Mouse (Mus musculus) embryonic facial prominence, embryonic 15.5 days (tissue): Measurements from ENCODE around the gene Homer2. TPM values are rescaled to one million over a fixed set of nuclear protein-coding genes. Genes with fewer than 3 reads are reported as not detected.

Experiments used
- ATAC-seq: fragments of 200-750 bp; cut with Nextera tagmentation; 2 replicates; pipeline ENCODE4 v1.8.0; 2017; ENCODE audit warnings: low read depth, moderate TSS enrichment; ENCODE audit not compliant: insufficient number of reproducible peaks, low FRiP score, low TSS enrichment
- H3K27ac ChIP-seq: fragments of 300-500 bp; sonication (generic); replicated peaks from 2 replicates; pipeline ENCODE4 v1.5.1; 2015; ENCODE audit warnings: mild to moderate bottlenecking, inconsistent platforms
- H3K27me3 ChIP-seq: fragments of 300-500 bp; sonication (generic); 2 replicates; pipeline ENCODE4 v1.6.1; 2015; ENCODE audit warnings: inconsistent platforms
- H3K36me3 ChIP-seq: fragments of 300-500 bp; sonication (generic); 2 replicates; pipeline ENCODE4 v1.6.1; 2015; ENCODE audit warnings: mild to moderate bottlenecking, inconsistent platforms
- H3K4me1 ChIP-seq: fragments of 300-500 bp; sonication (generic); 2 replicates; pipeline ENCODE4 v1.6.1; 2015; ENCODE audit warnings: inconsistent platforms
- H3K4me2 ChIP-seq: fragments of 300-500 bp; sonication (generic); replicated peaks from 2 replicates; pipeline ENCODE4 v1.6.1; 2015; ENCODE audit warnings: mild to moderate bottlenecking, inconsistent platforms
- H3K4me3 ChIP-seq: fragments of 300-500 bp; sonication (generic); replicated peaks from 2 replicates; pipeline ENCODE4 v1.5.1; 2015; ENCODE audit warnings: mild to moderate bottlenecking, inconsistent platforms
- H3K9ac ChIP-seq: fragments of 300-500 bp; sonication (generic); 2 replicates; pipeline ENCODE4 v1.6.1; 2015; ENCODE audit warnings: inconsistent platforms
- H3K9me3 ChIP-seq: fragments of 300-500 bp; sonication (generic); replicated peaks from 2 replicates; pipeline ENCODE4 v1.6.1; 2016; ENCODE audit warnings: inconsistent platforms
- WGBS: fragments of 180-500 bp; shearing (Covaris S2); methylation state at CpG from one replicate; pipeline ENCODE4 v1.1.7; 2015; 5-methylcytosine and 5-hydroxymethylcytosine counted together
- polyA plus RNA-seq: library from polyadenylated mRNA; unstranded; fragments of >200 nt; fragmentation: Nextera tagmentation; extraction: Ambion mirVana; gene quantifications from 2 replicates; pipeline ENCODE4 v1.2.1, GENCODE M21; 2015

Gene Homer2
- polyA plus RNA-seq, 1 experiment from 2014 or later = 30.8 TPM

DNA sequence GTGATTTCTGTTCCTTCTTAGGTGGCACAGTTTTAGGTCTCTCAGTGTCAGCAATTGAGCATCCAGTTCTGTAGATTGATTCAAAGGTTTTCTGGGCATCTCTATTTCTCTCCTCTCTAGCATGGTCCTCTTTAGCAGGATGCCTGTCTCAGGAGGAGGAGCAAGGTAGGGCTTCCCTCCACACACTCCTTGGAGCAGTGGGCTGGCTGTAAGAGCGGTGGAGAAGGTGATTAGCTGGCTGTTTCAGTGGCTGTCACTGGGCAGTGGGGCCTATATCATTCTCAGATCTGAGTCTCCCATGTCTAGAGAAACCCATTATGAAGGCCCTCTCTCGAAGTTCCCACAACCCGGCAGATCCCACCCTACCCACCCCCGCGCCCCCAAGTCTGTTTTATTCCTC, 139.9 kb downstream of the Homer2 start:
- H3K9me3 ChIP-seq = no peaks in the 10 kb centered on the region
- 86% methylated on average over 5 of the region's 5 CpGs for WGBS
- no peaks in the 10 kb centered on the region for H3K27me3 ChIP-seq
- H3K4me1 ChIP-seq = peaks cover 5% of the 10 kb centered on the region
- H3K27ac ChIP-seq = no peak overlapping the region
- no peak overlapping the region for H3K4me3 ChIP-seq
- no peak overlapping the region for H3K4me2 ChIP-seq
- H3K36me3 ChIP-seq = no peaks in the 10 kb centered on the region
- no peak for ATAC-seq
- H3K9ac ChIP-seq = no peak overlapping the region

DNA sequence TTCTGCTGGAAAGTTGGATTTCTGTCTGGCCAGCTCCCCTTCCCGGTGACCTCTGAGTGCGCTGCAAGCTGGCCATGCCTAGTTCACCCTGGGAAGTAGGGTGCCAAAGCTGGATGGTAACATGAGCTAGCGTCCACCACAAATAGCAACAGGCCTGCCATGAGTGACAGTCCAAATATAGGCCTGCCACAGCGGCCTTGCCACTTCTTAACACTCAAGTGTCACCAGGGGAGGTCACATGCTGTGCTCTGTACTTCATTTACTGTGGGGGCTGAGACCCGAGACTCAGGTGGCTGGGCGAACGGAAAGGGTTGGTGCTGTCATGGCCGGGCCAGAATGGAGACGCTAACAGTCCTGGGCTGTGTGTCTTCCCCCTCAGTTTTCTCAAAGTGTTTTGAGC, 140.4 kb downstream of the Homer2 start, which contains the start of gene Fsd2:
TSS of gene Fsd2 (minus strand) at position 53 of the 400 bp plus-strand sequence.
- H3K4me3 ChIP-seq = no peak within 1 kb of the TSS
- no peaks in the 10 kb centered on the region for H3K9me3 ChIP-seq
- H3K4me2 ChIP-seq = no peak within 1 kb of the TSS
- H3K36me3 ChIP-seq = no peaks in the 10 kb centered on the region
- no peak within 1 kb of the TSS for H3K27ac ChIP-seq
- 70% methylated on average over 9 of the region's 9 CpGs for WGBS
- peaks cover under 1% of the 10 kb centered on the region; the same call in 1 of the 2 replicates for H3K4me1 ChIP-seq
- no peak within 1 kb of the TSS for H3K9ac ChIP-seq
- H3K27me3 ChIP-seq = no peaks in the 10 kb centered on the region
- no peak for ATAC-seq

DNA sequence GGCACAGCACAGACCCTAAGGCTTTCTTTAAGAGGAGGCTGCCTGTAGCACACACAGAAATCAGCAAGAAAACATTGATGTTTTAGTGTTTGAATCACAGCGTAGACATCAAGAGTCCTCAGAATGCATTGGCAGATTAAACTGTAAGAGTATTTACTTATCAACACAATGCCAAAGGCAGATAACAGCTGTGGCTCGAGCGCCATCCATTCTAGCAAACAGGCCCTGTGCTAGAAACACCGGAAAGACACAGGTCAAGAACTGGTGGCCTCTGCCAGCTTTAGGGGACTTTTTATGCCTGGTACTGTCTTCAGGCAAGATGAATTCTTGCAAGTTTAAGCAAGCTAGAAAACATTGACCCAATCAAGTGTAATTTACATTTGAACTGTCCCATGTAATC, 141.0 kb downstream of the Homer2 start:
- ATAC-seq = no peak
- no peak overlapping the region for H3K27ac ChIP-seq
- WGBS = 73% methylated on average over 4 of the region's 4 CpGs

DNA sequence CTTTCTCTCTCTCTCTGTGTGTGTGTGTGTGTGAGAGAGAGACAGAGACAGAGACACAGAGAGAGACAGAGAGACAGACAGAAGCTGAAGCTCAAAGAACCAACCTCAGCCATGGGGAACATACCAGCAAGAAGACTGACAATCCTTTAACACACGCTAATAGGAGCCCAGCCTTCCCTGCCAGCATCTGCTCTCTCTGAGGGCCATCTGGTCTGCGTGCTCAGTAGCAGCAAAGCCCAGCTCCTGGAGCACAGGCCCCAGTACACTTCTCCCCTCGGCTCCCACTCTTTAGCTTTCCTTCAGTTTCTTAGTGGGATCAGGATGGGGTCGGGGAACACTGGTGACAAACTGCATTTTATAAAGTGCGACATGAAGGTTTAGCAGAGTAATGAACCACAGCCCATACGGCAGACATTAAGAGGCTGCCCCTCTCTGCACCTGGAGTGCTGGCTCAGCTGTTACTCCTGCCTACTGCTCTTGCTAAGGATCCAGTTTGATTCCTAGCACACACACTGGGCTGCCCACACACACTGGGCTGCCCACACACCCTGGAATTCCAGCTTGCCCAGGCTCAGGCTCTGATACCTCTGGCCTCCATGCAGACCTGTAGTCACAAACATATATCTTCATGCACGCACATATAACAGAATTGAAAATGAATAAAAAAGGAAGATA, 141.8 kb downstream of the Homer2 start:
- Histone ChIP-seq H3K9me3 (no peaks in the 10 kb centered on the region), H3K27me3 (no peaks in the 10 kb centered on the region), H3K9ac (no peak overlapping the region), H3K4me2 (no peak overlapping the region), H3K27ac (no peak overlapping the region), H3K4me1 (no peaks in the 10 kb centered on the region), H3K36me3 (no peaks in the 10 kb centered on the region), H3K4me3 (no peak overlapping the region)
- WGBS = 53% methylated on average over 7 of the region's 7 CpGs
- no peak for ATAC-seq

More for the DNA sequence above, 141.0 kb downstream of the Homer2 start:
- Histone ChIP-seq H3K4me2 (no peak overlapping the region), H3K27me3 (no peaks in the 10 kb centered on the region), H3K36me3 (no peaks in the 10 kb centered on the region), H3K4me1 (no peaks in the 10 kb centered on the region), H3K4me3 (no peak overlapping the region), H3K9ac (no peak overlapping the region), H3K9me3 (no peaks in the 10 kb centered on the region)

DNA sequence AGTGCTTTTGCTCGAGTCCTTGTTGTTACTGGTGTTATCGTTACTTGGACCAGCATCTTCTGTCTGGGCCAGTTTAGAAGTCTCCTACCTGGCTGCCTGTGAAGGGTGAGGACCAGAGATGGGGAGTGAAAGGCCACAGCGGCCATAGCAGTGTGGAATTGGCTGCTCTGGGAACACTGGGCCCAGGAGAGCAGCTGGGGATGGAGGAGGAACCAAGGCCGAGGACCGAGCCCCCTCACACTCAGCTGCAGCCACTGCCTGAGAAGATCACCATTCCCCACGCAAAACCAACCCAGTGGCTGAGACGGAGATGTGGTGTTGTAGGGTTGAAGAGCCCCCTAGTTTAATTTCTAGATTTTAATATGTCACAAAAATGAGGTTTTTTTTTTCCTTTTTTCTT, 142.6 kb downstream of the Homer2 start:
- WGBS = 68% methylated on average over 7 of the region's 7 CpGs

DNA sequence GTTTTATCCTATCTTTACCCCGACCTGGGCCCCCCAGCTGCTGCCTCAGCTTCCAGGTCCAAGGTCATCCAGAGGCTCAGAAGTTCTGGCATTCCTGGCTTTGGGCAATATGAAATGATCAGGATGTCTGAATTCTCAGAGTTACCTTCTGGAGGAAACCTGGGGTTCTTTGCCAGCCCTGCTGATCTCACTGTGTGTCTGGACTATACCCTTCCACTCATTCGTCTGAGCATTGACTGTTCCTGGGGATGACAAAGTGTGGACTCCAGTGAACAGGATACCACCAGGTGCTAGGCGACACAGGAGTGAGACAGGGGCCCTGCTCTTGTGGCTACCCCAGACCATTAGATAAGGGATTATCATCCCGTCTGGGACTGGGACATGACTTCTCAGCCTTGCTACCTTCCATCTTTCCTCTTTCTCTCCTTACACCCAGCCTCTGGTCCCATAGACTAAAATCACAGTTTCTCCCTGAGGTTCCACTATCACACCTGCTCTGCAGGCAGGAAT, 143.8 kb downstream of the Homer2 start:
- no peak overlapping the region for H3K4me2 ChIP-seq
- H3K9ac ChIP-seq = no peak overlapping the region
- H3K4me3 ChIP-seq = no peak overlapping the region
- no peaks in the 10 kb centered on the region for H3K4me1 ChIP-seq
- H3K36me3 ChIP-seq = no peaks in the 10 kb centered on the region
- no peaks in the 10 kb centered on the region for H3K27me3 ChIP-seq
- no peak overlapping the region for H3K27ac ChIP-seq
- WGBS = 79% methylated on average over 4 of the region's 4 CpGs
- no peak for ATAC-seq
- no peaks in the 10 kb centered on the region for H3K9me3 ChIP-seq

More for the DNA sequence above, 142.6 kb downstream of the Homer2 start:
- H3K4me3 ChIP-seq = no peak overlapping the region
- no peaks in the 10 kb centered on the region for H3K4me1 ChIP-seq
- H3K4me2 ChIP-seq = no peak overlapping the region
- ATAC-seq = no peak
- H3K9ac ChIP-seq = no peak overlapping the region
- no peaks in the 10 kb centered on the region for H3K27me3 ChIP-seq
- no peak overlapping the region for H3K27ac ChIP-seq
- H3K36me3 ChIP-seq = no peaks in the 10 kb centered on the region
- H3K9me3 ChIP-seq = no peaks in the 10 kb centered on the region

DNA sequence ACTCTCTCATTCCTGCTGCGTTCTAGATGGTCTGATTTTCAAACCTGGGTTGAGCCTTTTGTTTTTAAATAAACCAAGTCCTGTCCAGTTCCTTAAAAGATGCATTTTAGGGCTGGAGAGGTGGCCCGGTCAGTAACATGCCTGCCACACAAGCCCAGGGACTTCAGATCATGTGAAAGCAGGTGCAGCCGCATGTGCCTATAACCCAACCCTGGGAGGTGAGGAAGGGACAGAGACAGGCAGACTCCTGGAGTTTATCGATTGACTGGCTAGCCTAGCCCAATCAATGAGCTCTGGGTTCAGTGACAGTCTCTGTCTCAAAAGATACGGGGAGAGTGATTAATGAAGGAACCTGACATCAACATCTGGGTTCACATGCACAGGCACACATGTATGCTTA, 146.1 kb downstream of the Homer2 start:
- 71% methylated on average over 5 of the region's 5 CpGs for WGBS
- H3K4me2 ChIP-seq = no peak overlapping the region
- ATAC-seq = no peak
- no peaks in the 10 kb centered on the region for H3K4me1 ChIP-seq
- H3K4me3 ChIP-seq = no peak overlapping the region
- H3K27me3 ChIP-seq = no peaks in the 10 kb centered on the region
- no peaks in the 10 kb centered on the region for H3K9me3 ChIP-seq
- H3K9ac ChIP-seq = no peak overlapping the region
- no peak overlapping the region for H3K27ac ChIP-seq
- H3K36me3 ChIP-seq = no peaks in the 10 kb centered on the region

DNA sequence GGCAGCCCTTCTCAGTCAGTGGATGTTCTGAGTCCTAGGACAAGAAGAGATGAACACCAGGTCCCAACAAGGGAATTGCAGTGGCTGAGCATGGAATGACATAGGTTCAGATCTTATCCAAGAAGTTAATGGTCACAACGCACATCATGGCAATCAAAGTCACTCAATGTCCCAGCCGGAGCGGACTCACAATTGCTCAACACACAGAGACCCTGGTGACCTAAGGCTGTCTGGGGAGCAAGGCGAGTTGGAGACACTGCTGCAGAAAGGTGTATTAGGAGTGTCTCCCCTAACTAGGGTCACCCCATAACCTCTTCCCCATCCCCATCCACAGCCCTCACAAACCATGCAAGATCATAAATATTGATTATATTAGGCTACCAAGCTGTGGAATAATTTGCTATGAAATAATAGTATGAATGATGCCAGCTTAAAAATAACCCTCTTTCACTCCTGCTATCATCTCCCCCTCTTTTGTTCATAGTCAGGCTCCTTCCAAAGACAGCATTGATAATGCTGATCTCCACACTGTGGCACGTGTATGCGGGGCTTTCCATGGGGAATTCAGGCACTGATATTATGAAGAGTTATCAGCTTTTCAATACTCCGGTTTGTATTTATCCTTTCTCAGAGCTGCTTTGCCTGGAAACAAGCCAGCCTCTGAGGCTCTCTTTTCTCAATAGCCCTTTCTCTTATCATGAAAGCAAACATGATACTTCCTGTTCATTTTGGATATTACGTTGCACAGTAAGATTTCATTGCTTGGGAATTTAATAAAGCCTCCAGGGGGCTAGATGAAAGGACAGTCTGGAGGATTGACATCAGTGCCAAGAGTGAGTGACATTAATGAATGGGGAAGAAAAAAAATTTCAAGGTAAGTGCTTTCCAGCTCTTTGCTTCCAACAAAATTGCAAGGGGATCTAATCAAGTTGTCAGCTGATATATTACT, 147.0 kb downstream of the Homer2 start:
- no peak overlapping the region for H3K4me3 ChIP-seq

DNA sequence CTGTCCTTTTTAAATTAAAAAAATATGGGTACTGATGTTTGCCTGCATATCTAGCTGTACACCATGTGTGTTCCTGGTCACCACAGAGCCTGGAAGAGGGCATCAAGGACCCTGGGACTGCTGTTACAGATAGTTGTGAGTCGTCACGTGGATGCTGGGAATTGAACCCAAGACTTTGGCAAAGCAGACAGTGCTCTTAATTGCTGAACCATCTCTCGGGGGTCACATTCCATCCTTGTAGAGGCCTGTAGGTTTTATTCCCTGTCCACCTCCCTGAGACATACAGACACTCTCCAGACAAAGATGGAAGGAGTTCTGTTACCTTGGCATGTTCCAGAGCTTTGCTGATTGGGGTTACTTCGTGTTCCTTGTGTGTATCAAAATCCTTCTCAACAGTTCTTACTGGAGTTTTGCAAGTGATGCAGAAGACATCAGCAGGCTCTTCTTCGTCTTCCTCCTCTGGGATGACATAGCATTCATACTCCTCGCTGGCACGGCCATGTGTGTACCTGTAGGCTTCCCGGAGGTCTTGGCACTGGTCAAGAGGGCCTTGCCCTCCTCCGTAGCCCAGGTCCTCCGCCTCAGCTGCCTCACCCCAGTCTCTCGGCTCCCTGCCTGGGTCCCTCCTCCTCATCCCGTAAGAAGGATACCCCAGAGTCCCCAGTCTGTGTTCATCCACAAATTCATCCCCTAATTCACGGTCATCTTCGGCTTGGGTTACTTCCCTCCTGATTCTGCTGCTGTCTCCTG, 147.9 kb downstream of the Homer2 start:
- 85% methylated on average over 14 of the region's 14 CpGs for WGBS
- Histone ChIP-seq H3K4me3 (no peak overlapping the region), H3K27ac (no peak overlapping the region), H3K9ac (no peak overlapping the region), H3K27me3 (no peaks in the 10 kb centered on the region), H3K4me1 (no peaks in the 10 kb centered on the region), H3K4me2 (no peak overlapping the region), H3K36me3 (no peaks in the 10 kb centered on the region), H3K9me3 (no peaks in the 10 kb centered on the region)
- no peak for ATAC-seq

More for the DNA sequence above, 147.0 kb downstream of the Homer2 start:
- H3K27me3 ChIP-seq = no peaks in the 10 kb centered on the region
- H3K9ac ChIP-seq = no peak overlapping the region
- no peaks in the 10 kb centered on the region for H3K4me1 ChIP-seq
- H3K27ac ChIP-seq = no peak overlapping the region
- H3K9me3 ChIP-seq = no peaks in the 10 kb centered on the region
- 53% methylated on average over 8 of the region's 8 CpGs for WGBS
- ATAC-seq = no peak
- no peak overlapping the region for H3K4me2 ChIP-seq
- H3K36me3 ChIP-seq = no peaks in the 10 kb centered on the region

DNA sequence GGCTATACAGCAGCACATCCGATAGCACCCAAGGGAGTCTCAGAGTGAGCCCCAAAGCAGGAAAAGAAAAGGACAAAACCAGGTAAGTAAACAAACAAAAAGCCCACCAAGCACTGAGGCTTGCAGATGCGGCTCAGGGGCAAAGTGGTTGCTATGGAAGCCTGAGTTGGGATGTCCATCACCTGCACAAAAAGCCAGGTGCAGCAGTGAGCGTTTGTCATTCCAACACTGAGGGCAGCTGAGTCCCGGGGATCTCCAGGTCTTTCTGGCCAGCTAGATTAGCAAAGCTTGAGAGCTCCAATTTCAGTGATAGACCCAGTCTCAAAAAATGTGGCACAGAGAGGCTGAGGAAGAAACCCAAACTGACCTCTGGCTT, 149.4 kb downstream of the Homer2 start:
- no peak overlapping the region for H3K9ac ChIP-seq
- no peak overlapping the region for H3K4me2 ChIP-seq
- H3K27ac ChIP-seq = no peak overlapping the region
- no peak overlapping the region for H3K4me3 ChIP-seq
- H3K9me3 ChIP-seq = no peaks in the 10 kb centered on the region
- 47% methylated on average over 4 of the region's 4 CpGs for WGBS
- H3K27me3 ChIP-seq = no peaks in the 10 kb centered on the region
- no peak for ATAC-seq
- H3K36me3 ChIP-seq = no peaks in the 10 kb centered on the region
- H3K4me1 ChIP-seq = no peaks in the 10 kb centered on the region
